Mouse (Mus musculus) right cerebral cortex, postnatal 10 days (tissue): ENCODE results near the gene Map3k7cl.

Experiments
- DNase-seq, 2 experiments: peaks; one replicate each; pipeline ENCODE4 v3.0.0; 2021; ENCODE audit warnings: low spot score in 2 of 2

Gene Map3k7cl

GRCm38 (mm10) chr16:87552907-87553691 is at the start of gene Map3k7cl:
Gene Map3k7cl (plus strand): TSS chr16:87553330.
- DNase-seq, result no peak

GRCm38 (mm10) chr16:87511706-87512105 is 41.4 kb upstream of the Map3k7cl start:
- no peak for DNase-seq

- DNase-seq, result no peak
Observed at GRCm38 (mm10) chr16:87512331-87512730, 40.8 kb upstream of the Map3k7cl start.

- no peak for DNase-seq
Observed at GRCm38 (mm10) chr16:87524228-87524627, 28.9 kb upstream of the Map3k7cl start.

GRCm38 (mm10) chr16:87527553-87528249 is 25.4 kb upstream of the Map3k7cl start:
- no peak for DNase-seq

DNA sequence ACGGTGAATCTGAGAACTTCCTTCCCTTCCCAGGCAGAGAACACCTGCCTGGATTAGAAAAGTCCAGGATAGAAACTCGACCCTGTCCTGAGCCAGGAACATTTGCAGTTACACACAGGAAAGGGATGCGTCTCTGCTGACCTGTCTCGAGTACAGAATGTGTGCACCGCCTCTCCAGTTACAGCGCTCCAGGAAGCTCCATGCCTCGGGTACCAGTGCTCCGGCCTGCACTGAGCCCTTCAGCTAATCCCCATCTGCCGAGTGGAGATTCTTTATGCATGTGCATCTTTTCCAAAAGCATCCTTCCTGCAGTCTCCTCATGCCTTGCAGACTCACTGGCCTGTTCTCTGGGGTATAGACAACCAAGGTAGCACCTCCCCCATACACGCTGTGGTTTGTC is 24.4 kb upstream of the Map3k7cl start:
- no peak for DNase-seq

DNA sequence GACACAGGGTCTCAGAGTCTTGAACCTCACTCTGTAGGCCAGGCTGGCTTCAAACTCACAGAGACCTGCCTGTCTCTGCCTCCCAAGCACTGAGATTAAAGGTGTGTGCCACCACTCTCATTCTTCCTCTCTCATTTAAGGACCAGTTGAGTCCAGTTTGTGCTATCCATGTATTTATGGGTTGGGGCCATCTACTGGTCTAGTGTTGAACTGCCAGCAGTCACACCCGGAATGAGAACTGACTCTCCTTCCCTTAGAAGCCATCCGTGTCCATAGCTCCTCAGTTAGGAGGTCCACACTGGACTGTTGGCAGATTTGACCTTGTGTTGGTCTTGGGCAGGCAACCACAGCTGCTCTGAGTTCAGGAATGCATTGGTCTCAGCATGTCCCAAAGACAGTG is 4.8 kb upstream of the Map3k7cl start:
- DNase-seq, result no peak

- DNase-seq, result no peak
Observed at GRCm38 (mm10) chr16:87556320-87556719, 3.2 kb downstream of the Map3k7cl start.

DNA sequence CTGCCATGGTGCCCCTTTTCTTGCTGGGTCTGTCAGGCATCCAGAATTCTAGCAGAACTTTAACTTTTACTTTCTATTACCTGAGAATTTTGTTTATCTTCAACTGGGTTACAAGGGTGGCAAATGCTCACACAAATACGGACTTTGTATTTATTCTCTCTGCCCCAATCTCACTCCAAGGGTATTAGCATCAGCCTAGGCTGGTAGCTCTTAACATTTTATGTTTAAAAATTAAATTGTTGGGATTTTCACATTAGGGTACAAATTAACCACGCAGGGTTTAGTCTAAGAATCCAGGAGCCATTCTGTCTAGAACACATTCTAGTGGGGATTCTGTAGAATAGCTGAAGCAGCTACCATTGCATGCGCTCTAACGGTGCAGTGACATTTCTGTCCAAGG is 8.4 kb downstream of the Map3k7cl start:
- DNase-seq, result no peak

GRCm38 (mm10) chr16:87563524-87563923 is 10.4 kb downstream of the Map3k7cl start:
- peak; percentile 37 to 43 for DNase-seq

GRCm38 (mm10) chr16:87564564-87564963 is 11.4 kb downstream of the Map3k7cl start:
- DNase-seq, result no peak

DNA sequence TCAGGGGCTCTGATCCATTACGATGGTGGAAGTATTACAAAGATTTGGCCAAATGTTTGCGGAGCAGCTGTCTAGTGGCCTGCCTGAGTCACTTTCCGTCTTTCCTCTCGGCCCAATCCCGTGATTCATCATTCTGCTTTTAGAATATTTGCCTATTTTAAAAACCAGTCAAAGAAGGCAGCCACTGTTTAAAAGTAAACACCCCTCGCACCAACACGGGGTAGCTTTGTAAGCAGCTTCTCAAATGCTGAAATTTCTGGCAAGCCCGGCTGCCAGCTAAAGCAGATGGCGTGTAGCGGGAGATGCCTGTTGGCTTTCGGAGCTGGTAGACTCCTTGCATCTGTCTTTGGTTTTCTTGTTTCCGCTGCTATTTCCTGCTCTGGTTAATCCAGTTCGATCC is 14.4 kb downstream of the Map3k7cl start:
- peak; percentile 81 to 84 for DNase-seq

DNA sequence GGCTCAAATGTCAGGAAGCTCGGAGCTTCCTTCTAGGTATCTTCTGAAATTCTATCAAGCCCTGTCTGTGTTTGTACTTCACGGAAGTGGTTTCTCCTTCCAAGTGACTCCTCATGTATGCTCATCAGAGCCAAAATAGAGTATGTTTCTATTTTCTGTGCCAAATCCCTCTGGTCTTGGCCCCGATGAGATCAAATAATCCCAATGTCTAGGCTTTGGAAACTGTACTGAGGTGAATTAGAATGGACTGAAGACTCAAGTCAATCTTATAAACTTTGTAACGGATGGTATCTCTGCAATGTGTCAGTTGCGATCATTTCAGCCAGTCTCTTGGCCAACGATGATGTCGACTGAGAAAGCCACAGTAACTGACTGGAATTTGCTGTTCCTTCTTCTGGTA is 15.1 kb downstream of the Map3k7cl start:
- DNase-seq, result no peak

DNA sequence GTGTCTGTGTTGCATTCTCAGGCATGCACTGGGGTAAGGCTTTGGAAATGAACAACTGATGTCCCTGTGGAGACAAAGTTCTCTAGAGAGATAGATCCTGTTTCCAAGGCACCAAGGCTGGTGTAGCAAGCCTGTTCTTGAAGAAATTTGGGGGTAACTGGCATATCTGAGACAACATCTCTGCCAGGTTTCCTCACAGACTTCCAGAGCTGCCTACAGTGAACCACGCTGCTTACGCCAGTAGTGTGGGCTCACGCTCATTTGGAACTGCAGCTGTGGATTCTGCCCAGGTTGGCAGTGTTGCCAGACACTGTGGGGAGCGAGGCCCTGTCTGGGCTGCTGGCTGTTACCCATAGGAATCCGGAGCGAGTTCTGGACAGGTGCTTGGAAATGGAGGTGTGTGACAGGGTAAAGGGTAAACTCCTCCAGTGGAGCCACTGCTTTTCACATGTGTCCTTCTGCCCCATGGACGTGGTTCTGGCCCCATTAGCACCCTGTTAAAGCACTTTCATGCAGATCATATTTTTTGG is 16.5 kb downstream of the Map3k7cl start:
- peak; percentile 35 to 37 for DNase-seq

GRCm38 (mm10) chr16:87570334-87570733 is 17.2 kb downstream of the Map3k7cl start:
- DNase-seq, result no peak

DNA sequence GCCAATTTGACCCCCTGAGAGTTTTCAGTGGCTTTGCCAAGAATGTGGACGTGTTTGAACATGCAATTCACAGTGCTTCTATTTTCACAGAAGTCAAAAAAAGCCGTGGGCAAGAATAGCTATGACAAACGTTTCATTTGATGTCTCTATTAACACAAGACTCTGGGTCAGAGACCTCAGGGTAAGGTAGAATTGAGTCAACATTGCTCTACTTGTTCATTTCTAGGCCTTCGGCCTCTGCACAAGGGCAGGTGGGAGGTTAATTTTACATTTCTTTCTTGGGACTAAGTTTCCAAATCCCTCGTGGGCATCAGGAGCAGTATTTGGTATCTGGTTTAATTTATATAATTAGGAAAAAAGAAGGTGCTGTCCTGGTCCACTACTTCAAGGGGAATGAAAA is 20.3 kb downstream of the Map3k7cl start:
- no peak for DNase-seq

GRCm38 (mm10) chr16:87574160-87574559 is 21.0 kb downstream of the Map3k7cl start:
- DNase-seq, result no peak

- no peak for DNase-seq
Observed at GRCm38 (mm10) chr16:87575600-87575999, 22.5 kb downstream of the Map3k7cl start.

GRCm38 (mm10) chr16:87578881-87579280 is 25.8 kb downstream of the Map3k7cl start:
- DNase-seq, result no peak

GRCm38 (mm10) chr16:87579462-87579861 is 26.3 kb downstream of the Map3k7cl start:
- no peak for DNase-seq

GRCm38 (mm10) chr16:87582776-87583175 is 29.6 kb downstream of the Map3k7cl start:
- no peak for DNase-seq

DNA sequence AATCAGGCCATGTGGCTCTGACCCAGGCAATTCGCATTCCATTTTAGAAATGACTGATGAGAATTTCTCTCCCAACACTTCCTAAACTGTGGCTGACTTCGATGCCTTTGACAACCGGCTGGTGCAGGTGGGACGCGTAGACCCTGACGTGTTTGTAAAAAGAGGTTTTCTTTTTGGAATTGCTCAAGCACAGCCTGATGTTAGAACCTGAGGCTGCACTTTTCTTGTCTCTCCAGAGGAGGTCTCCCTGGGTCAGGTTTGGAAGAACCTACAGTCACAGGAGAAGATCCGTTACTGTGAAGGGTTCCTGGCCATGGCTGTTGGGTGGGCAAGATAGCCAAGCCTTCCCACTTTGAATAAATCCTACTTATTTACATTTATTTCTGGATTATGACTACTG is 31.5 kb downstream of the Map3k7cl start:
- DNase-seq, result peak in 1 of 2 experiments; percentile 28
